Mouse (Mus musculus): Measurements from ENCODE around the gene Anapc5. TPM values are rescaled to one million over a fixed set of nuclear protein-coding genes. Genes with fewer than 3 reads are reported as not detected.
A peak's percentile ranks its signal among the peaks of the same experiment; 100 is the strongest.

Gene Anapc5
- polyA plus RNA-seq, 1 experiment, result 326 TPM

GRCm38 (mm10) chr5:122841126-122841525 lies 20.0 kb upstream of the Anapc5 start:
- H3K27ac ChIP-seq (ENCODE audit: insufficient read depth, low read length), result no peak overlapping the region
- 94% methylated on average over 2 of the region's 2 CpGs for WGBS

GRCm38 (mm10) chr5:122832996-122833395 lies 11.9 kb upstream of the Anapc5 start:
- Histone ChIP-seq H3K4me3 (replicated peaks; ENCODE audit: insufficient read depth, low read depth, low read length) (no peak overlapping the region), H3K27me3 (ENCODE audit: control insufficient read depth, insufficient read depth, low read length) (no peaks in the 10 kb centered on the region), H3K27ac (ENCODE audit: insufficient read depth, low read length) (no peak overlapping the region), H3K4me1 (ENCODE audit: control insufficient read depth, insufficient read depth, low read length) (no peaks in the 10 kb centered on the region)
- DNase-seq, result no peak
- TF ChIP-seq POLR2A (IDR thresholded peaks at IDR 0.05; ENCODE audit: borderline replicate concordance, insufficient read depth, low read length) (no peak), CTCF (IDR thresholded peaks at IDR 0.05; ENCODE audit: borderline replicate concordance, insufficient read depth, low read depth, low read length) (no peak)
- whole genome bisulfite sequencing, result 87% methylated on average over 10 of the region's 10 CpGs

More at GRCm38 (mm10) chr5:122841126-122841525, 20.0 kb upstream of the Anapc5 start:
- no peak for DNase-seq
- Histone ChIP-seq H3K27me3 (ENCODE audit: control insufficient read depth, insufficient read depth, low read length) (no peaks in the 10 kb centered on the region), H3K4me1 (ENCODE audit: control insufficient read depth, insufficient read depth, low read length) (no peaks in the 10 kb centered on the region), H3K4me3 (replicated peaks; ENCODE audit: insufficient read depth, low read depth, low read length) (no peak overlapping the region)
- TF ChIP-seq CTCF (IDR thresholded peaks at IDR 0.05; ENCODE audit: borderline replicate concordance, insufficient read depth, low read depth, low read length) (no peak), POLR2A (IDR thresholded peaks at IDR 0.05; ENCODE audit: borderline replicate concordance, insufficient read depth, low read length) (no peak)

GRCm38 (mm10) chr5:122832536-122832935 lies 11.4 kb upstream of the Anapc5 start:
- Histone ChIP-seq H3K4me1 (ENCODE audit: control insufficient read depth, insufficient read depth, low read length) (no peaks in the 10 kb centered on the region), H3K27ac (ENCODE audit: insufficient read depth, low read length) (no peak overlapping the region), H3K27me3 (ENCODE audit: control insufficient read depth, insufficient read depth, low read length) (no peaks in the 10 kb centered on the region), H3K4me3 (replicated peaks; ENCODE audit: insufficient read depth, low read depth, low read length) (no peak overlapping the region)
- DNase-seq, result no peak
- TF ChIP-seq CTCF (IDR thresholded peaks at IDR 0.05; ENCODE audit: borderline replicate concordance, insufficient read depth, low read depth, low read length) (no peak), POLR2A (IDR thresholded peaks at IDR 0.05; ENCODE audit: borderline replicate concordance, insufficient read depth, low read length) (no peak)
- 84% methylated on average over 10 of the region's 10 CpGs for WGBS

GRCm38 (mm10) chr5:122825099-122825498 lies 4.0 kb upstream of the Anapc5 start:
- no peak overlapping the region for H3K27ac ChIP-seq (ENCODE audit: insufficient read depth, low read length)
- 81% methylated on average over 8 of the region's 8 CpGs for WGBS
- H3K4me1 ChIP-seq (ENCODE audit: control insufficient read depth, insufficient read depth, low read length), result no peaks in the 10 kb centered on the region
- no peaks in the 10 kb centered on the region for H3K27me3 ChIP-seq (ENCODE audit: control insufficient read depth, insufficient read depth, low read length)
- H3K4me3 ChIP-seq (replicated peaks; ENCODE audit: insufficient read depth, low read depth, low read length), result no peak overlapping the region
- TF ChIP-seq CTCF (IDR thresholded peaks at IDR 0.05; ENCODE audit: borderline replicate concordance, insufficient read depth, low read depth, low read length) (no peak), POLR2A (IDR thresholded peaks at IDR 0.05; ENCODE audit: borderline replicate concordance, insufficient read depth, low read length) (no peak)
- no peak for DNase-seq

GRCm38 (mm10) chr5:122824450-122824849 lies 3.3 kb upstream of the Anapc5 start:
- 66% methylated on average over 6 of the region's 6 CpGs for WGBS
- Histone ChIP-seq H3K27me3 (ENCODE audit: control insufficient read depth, insufficient read depth, low read length) (no peaks in the 10 kb centered on the region), H3K27ac (ENCODE audit: insufficient read depth, low read length) (no peak overlapping the region), H3K4me1 (ENCODE audit: control insufficient read depth, insufficient read depth, low read length) (no peaks in the 10 kb centered on the region), H3K4me3 (replicated peaks; ENCODE audit: insufficient read depth, low read depth, low read length) (no peak overlapping the region)
- no peak for DNase-seq
- TF ChIP-seq POLR2A (IDR thresholded peaks at IDR 0.05; ENCODE audit: borderline replicate concordance, insufficient read depth, low read length), result no peak
- TF ChIP-seq CTCF (IDR thresholded peaks at IDR 0.05; ENCODE audit: borderline replicate concordance, insufficient read depth, low read depth, low read length), result no peak

- 53% methylated on average over 1 of the region's 1 CpGs for WGBS
- TF ChIP-seq CTCF (IDR thresholded peaks at IDR 0.05; ENCODE audit: borderline replicate concordance, insufficient read depth, low read depth, low read length) (no peak), POLR2A (IDR thresholded peaks at IDR 0.05; ENCODE audit: borderline replicate concordance, insufficient read depth, low read length) (no peak)
- Histone ChIP-seq H3K4me3 (replicated peaks; ENCODE audit: insufficient read depth, low read depth, low read length) (no peak overlapping the region), H3K27ac (ENCODE audit: insufficient read depth, low read length) (no peak overlapping the region), H3K27me3 (ENCODE audit: control insufficient read depth, insufficient read depth, low read length) (no peaks in the 10 kb centered on the region), H3K4me1 (ENCODE audit: control insufficient read depth, insufficient read depth, low read length) (no peaks in the 10 kb centered on the region)
- DNase-seq, result no peak
Observed at GRCm38 (mm10) chr5:122823976-122824375, 2.8 kb upstream of the Anapc5 start.

GRCm38 (mm10) chr5:122822441-122822840 lies 1.3 kb upstream of the Anapc5 start:
- H3K4me1 ChIP-seq (ENCODE audit: control insufficient read depth, insufficient read depth, low read length), result no peaks in the 10 kb centered on the region
- no peak for DNase-seq
- no peak overlapping the region for H3K4me3 ChIP-seq (replicated peaks; ENCODE audit: insufficient read depth, low read depth, low read length)
- WGBS, result 93% methylated on average over 4 of the region's 4 CpGs
- no peaks in the 10 kb centered on the region for H3K27me3 ChIP-seq (ENCODE audit: control insufficient read depth, insufficient read depth, low read length)
- TF ChIP-seq CTCF (IDR thresholded peaks at IDR 0.05; ENCODE audit: borderline replicate concordance, insufficient read depth, low read depth, low read length) (no peak), POLR2A (IDR thresholded peaks at IDR 0.05; ENCODE audit: borderline replicate concordance, insufficient read depth, low read length) (no peak)
- H3K27ac ChIP-seq (ENCODE audit: insufficient read depth, low read length), result no peak overlapping the region

- H3K27me3 ChIP-seq (ENCODE audit: control insufficient read depth, insufficient read depth, low read length), result no peaks in the 10 kb centered on the region
- peak overlapping the region; percentile 82 for H3K4me3 ChIP-seq (replicated peaks; ENCODE audit: insufficient read depth, low read depth, low read length)
- under 1% methylated on average over 10 of the region's 10 CpGs for WGBS
- H3K27ac ChIP-seq (ENCODE audit: insufficient read depth, low read length), result peak overlapping the region; percentile 60; the same call in 1 of the 2 replicates
- no peak for DNase-seq
- H3K4me1 ChIP-seq (ENCODE audit: control insufficient read depth, insufficient read depth, low read length), result no peaks in the 10 kb centered on the region
- TF ChIP-seq CTCF (IDR thresholded peaks at IDR 0.05; ENCODE audit: borderline replicate concordance, insufficient read depth, low read depth, low read length) (no peak), POLR2A (IDR thresholded peaks at IDR 0.05; ENCODE audit: borderline replicate concordance, insufficient read depth, low read length) (no peak)
Observed at GRCm38 (mm10) chr5:122821524-122821885, 366 bp upstream of the Anapc5 start.
